Mouse (Mus musculus): Measurements from ENCODE around the gene Frzb. TPM values are rescaled to one million over a fixed set of nuclear protein-coding genes. Genes with fewer than 3 reads are reported as not detected.

Gene Frzb
- polyA plus RNA-seq, 1 experiment from 2014 or later: 0.24 TPM

DNA sequence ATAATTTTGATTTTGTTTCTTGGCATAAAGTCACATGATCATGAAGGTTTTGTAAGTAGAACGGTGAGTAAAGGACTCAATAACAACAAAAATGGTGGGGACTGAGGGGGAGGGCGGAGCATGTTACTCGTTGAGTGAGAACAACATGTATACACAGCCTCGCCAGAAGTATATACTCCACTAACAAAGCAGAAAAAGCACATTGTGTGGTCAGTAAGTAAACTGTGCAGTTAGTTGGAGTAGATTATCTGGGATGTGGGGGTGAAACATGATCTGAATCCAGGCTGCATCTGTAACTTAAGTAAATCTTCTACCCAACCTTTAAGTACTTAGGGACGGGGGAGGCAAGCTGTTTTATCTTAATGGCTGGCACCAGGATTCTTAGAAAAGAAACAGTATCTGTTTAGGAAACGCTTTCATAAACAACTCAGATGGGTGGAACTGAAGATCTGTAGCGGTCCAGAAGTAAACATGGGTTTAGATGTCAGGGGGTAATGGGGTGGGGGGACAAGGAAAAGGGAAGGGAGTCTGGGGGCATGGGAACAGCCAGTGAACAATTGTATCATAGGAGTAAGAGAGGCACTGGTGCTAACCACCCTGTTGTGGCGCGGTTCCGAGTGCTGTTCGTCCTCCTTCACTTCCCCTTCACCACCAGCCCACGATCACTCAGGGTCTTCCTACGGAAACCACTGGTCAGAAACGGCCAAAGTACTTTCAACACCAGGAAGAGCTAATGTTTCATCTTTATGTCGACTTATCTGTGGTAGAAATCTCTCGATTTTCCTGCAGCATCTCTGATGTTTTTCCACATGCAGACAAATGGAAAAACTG, 18.8 kb upstream of the Frzb start:
- Histone ChIP-seq H3K4me1 (ENCODE audit: insufficient read depth, low read depth, low read length) (no peaks in the 10 kb centered on the region), H3K27me3 (replicated peaks; ENCODE audit: insufficient read depth, low read length) (no peaks in the 10 kb centered on the region), H3K27ac (ENCODE audit: low read length) (no peak overlapping the region), H3K4me3 (ENCODE audit: low read depth, low read length) (no peak overlapping the region), H3K9ac (replicated peaks; ENCODE audit: low read depth) (no peak overlapping the region), H3K36me3 (ENCODE audit: insufficient read depth, low read length) (no peaks in the 10 kb centered on the region), H3K4me2 (replicated peaks; ENCODE audit: low read depth, low read length) (no peak overlapping the region), H3K9me3 (ENCODE audit: low read length) (no peaks in the 10 kb centered on the region)
- WGBS: 42% methylated on average over 16 of the region's 16 CpGs
- ATAC-seq: no peak
- TF ChIP-seq CTCF (IDR thresholded peaks at IDR 0.05): no peak
- DNase-seq (ENCODE audit: low spot score): no peak

DNA sequence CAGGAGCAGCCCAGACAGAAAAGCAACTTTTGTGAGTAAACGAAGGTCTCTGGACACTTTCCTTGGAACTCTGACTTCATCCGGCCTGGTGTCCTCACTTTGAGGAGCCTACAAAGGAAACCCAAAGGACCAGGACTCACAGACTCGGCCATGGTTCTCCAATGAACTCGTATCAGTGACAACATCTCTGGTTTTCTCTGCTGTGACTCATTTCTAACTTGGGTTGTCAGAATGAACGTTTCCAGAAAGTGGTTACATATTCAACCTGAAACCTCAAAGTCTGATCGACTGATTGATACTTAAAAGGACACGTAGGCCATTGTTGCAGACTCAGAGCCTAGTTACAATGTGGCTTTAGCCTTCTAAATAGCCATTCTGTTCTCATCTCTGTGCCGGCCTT, 14.4 kb upstream of the Frzb start:
- Histone ChIP-seq H3K9ac (replicated peaks; ENCODE audit: low read depth) (no peak overlapping the region), H3K27ac (ENCODE audit: low read length) (no peak overlapping the region), H3K27me3 (replicated peaks; ENCODE audit: insufficient read depth, low read length) (no peaks in the 10 kb centered on the region), H3K36me3 (ENCODE audit: insufficient read depth, low read length) (no peaks in the 10 kb centered on the region), H3K9me3 (ENCODE audit: low read length) (no peaks in the 10 kb centered on the region), H3K4me1 (ENCODE audit: insufficient read depth, low read depth, low read length) (no peaks in the 10 kb centered on the region), H3K4me3 (ENCODE audit: low read depth, low read length) (no peak overlapping the region), H3K4me2 (replicated peaks; ENCODE audit: low read depth, low read length) (no peak overlapping the region)
- no peak for DNase-seq (ENCODE audit: low spot score)
- TF ChIP-seq EP300 (IDR thresholded peaks at IDR 0.05): no peak
- TF ChIP-seq CTCF (IDR thresholded peaks at IDR 0.05): no peak
- ATAC-seq: no peak
- WGBS: 77% methylated on average over 8 of the region's 8 CpGs

DNA sequence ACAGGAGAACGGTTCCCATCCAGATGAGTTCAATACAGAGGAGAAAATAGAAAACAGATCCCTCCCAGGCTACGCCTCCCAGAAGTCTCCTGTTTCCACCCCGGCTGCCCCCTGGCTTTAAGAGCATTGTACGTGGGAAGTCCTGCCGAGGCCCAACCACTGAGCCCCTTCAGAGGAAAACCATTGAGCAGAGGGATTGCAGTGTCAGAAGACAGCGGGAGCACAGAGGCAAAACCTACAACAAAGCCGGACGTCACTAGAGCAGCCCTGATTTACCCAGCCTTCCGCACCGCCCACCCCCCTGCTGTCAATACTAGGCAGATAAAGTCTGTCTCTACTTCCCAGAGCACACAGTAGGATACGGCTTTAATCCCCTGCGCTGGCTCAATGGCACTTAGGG, 806 bp upstream of the Frzb start:
- WGBS: under 1% methylated on average over 12 of the region's 12 CpGs
- peak overlapping the region; percentile 96 for H3K4me2 ChIP-seq (replicated peaks; ENCODE audit: low read depth, low read length)
- peak; percentile 24 for DNase-seq (ENCODE audit: low spot score)
- no peak overlapping the region for H3K9ac ChIP-seq (replicated peaks; ENCODE audit: low read depth)
- peaks cover 8% of the 10 kb centered on the region; the same call in 1 of the 2 replicates for H3K4me1 ChIP-seq (ENCODE audit: insufficient read depth, low read depth, low read length)
- no peaks in the 10 kb centered on the region for H3K36me3 ChIP-seq (ENCODE audit: insufficient read depth, low read length)
- TF ChIP-seq EP300 (IDR thresholded peaks at IDR 0.05) (no peak), CTCF (IDR thresholded peaks at IDR 0.05) (peak; percentile 27; the same call in 1 of the 2 replicates)
- peaks cover 2% of the 10 kb centered on the region; the same call in 1 of the 2 replicates for H3K9me3 ChIP-seq (ENCODE audit: low read length)
- no peak overlapping the region for H3K27ac ChIP-seq (ENCODE audit: low read length)
- ATAC-seq: peak; percentile 36
- H3K27me3 ChIP-seq (replicated peaks; ENCODE audit: insufficient read depth, low read length): peaks cover 5% of the 10 kb centered on the region; the same call in 1 of the 2 replicates
- peak overlapping the region; percentile 53 for H3K4me3 ChIP-seq (ENCODE audit: low read depth, low read length)

DNA sequence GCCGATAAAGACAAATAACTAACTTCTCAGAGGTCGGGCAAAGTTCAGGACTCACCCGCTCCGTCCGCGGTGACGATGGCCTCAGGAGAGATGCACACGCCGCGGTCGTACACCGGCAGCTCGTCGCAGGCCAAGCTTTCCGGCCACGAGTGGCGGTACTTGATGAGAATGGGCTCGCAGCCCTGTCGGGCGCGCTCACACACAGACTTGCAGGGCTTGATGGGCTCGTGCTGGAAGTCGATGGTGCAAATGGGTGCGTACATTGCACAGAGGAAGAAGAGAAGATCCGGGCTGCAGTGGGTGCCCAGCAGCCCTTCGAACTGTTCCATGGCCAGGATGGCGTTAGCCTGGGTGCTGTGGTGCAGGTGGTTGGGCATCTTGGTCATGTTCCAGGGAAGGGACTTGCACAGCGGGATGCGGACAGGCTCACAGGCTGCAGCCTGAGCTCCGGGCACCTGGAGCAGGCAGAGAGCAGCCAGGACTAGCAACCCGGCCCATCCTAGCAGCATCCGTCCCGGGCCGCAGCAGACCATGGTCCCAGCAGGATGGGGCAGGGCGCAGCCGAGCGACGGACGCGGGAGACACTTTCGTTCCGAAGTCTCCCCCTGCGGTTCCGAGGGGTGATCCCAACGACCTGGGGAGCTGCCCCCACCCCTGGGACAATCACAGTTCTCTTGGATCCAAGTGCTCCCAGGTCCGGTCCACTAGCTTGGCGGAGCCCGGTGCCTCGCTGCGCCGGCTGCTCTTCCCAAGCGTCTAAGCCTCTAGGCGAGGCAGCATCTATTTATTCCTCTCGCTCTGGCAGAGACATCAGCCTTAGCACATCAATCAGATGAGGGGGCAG, 895 bp downstream of the Frzb start:
- DNase-seq (ENCODE audit: low spot score): no peak
- WGBS: under 1% methylated on average over 50 of the region's 54 CpGs
- Histone ChIP-seq H3K9ac (replicated peaks; ENCODE audit: low read depth) (peak overlapping the region; percentile 16; the same call in 1 of the 2 replicates), H3K27ac (ENCODE audit: low read length) (no peak overlapping the region), H3K4me2 (replicated peaks; ENCODE audit: low read depth, low read length) (peak overlapping the region; percentile 96), H3K36me3 (ENCODE audit: insufficient read depth, low read length) (no peaks in the 10 kb centered on the region), H3K4me1 (ENCODE audit: insufficient read depth, low read depth, low read length) (peaks cover 8% of the 10 kb centered on the region; the same call in 1 of the 2 replicates), H3K9me3 (ENCODE audit: low read length) (peaks cover 2% of the 10 kb centered on the region; the same call in 1 of the 2 replicates), H3K27me3 (replicated peaks; ENCODE audit: insufficient read depth, low read length) (peaks cover 5% of the 10 kb centered on the region; the same call in 1 of the 2 replicates), H3K4me3 (ENCODE audit: low read depth, low read length) (peak overlapping the region; percentile 53)
- TF ChIP-seq CTCF (IDR thresholded peaks at IDR 0.05) (no peak), EP300 (IDR thresholded peaks at IDR 0.05) (no peak)
- peak; percentile 53 for ATAC-seq

DNA sequence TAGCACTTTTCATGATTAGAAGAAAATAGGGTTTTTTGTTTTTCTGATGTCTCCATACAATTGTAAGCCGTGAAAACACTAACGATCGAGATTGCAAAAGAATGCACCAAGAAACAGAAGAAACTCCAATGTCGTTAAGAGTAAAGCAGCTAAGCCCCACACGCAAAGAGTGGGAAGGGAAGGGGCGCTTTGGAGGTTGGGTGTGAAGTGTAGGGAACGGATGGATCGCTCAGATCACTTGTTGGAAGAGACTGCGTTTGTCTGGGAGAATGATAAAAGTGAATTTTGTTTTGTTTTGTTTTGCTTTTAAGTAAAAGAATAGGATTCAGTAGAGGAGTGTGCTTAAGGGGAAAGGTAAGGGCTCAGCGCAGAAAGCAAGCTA, 1.5 kb downstream of the Frzb start:
- Histone ChIP-seq H3K9ac (replicated peaks; ENCODE audit: low read depth) (no peak overlapping the region), H3K27ac (ENCODE audit: low read length) (no peak overlapping the region), H3K27me3 (replicated peaks; ENCODE audit: insufficient read depth, low read length) (peaks cover 5% of the 10 kb centered on the region; the same call in 1 of the 2 replicates), H3K4me3 (ENCODE audit: low read depth, low read length) (peak overlapping the region; percentile 53), H3K9me3 (ENCODE audit: low read length) (peaks cover 2% of the 10 kb centered on the region; the same call in 1 of the 2 replicates), H3K4me2 (replicated peaks; ENCODE audit: low read depth, low read length) (peak overlapping the region; percentile 96), H3K36me3 (ENCODE audit: insufficient read depth, low read length) (no peaks in the 10 kb centered on the region), H3K4me1 (ENCODE audit: insufficient read depth, low read depth, low read length) (peaks cover 8% of the 10 kb centered on the region; the same call in 1 of the 2 replicates)
- no peak for ATAC-seq
- DNase-seq (ENCODE audit: low spot score): no peak
- TF ChIP-seq EP300 (IDR thresholded peaks at IDR 0.05): no peak
- WGBS: 21% methylated on average over 10 of the region's 10 CpGs

DNA sequence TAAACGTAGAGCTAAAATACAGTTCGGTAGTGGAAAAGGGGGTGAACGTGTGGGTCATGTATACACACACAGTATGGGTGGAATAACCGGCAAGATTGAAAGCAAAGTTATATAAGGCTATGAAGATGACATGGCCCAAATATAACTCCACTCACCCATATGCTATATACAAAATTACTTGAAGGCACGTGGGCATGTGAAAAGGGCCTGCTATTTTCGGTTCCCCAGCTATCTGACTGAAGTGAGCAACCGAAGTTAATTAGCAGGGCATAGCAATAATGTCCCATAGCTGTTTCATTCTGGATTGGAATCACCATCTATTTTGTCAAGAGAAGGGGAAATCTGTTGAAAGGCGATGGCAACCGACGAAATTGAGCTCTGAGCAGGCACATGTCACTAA, 1.9 kb downstream of the Frzb start:
- H3K9me3 ChIP-seq (ENCODE audit: low read length): peaks cover 2% of the 10 kb centered on the region; the same call in 1 of the 2 replicates
- 60% methylated on average over 10 of the region's 10 CpGs for WGBS
- H3K4me2 ChIP-seq (replicated peaks; ENCODE audit: low read depth, low read length): no peak overlapping the region
- H3K27me3 ChIP-seq (replicated peaks; ENCODE audit: insufficient read depth, low read length): peaks cover 5% of the 10 kb centered on the region; the same call in 1 of the 2 replicates
- H3K9ac ChIP-seq (replicated peaks; ENCODE audit: low read depth): no peak overlapping the region
- TF ChIP-seq CTCF (IDR thresholded peaks at IDR 0.05) (no peak), EP300 (IDR thresholded peaks at IDR 0.05) (no peak)
- H3K27ac ChIP-seq (ENCODE audit: low read length): no peak overlapping the region
- no peak for DNase-seq (ENCODE audit: low spot score)
- H3K4me3 ChIP-seq (ENCODE audit: low read depth, low read length): no peak overlapping the region
- no peaks in the 10 kb centered on the region for H3K36me3 ChIP-seq (ENCODE audit: insufficient read depth, low read length)
- H3K4me1 ChIP-seq (ENCODE audit: insufficient read depth, low read depth, low read length): peaks cover 8% of the 10 kb centered on the region; the same call in 1 of the 2 replicates
- ATAC-seq: no peak
